Mouse (Mus musculus): Measurements from ENCODE around the gene Mical2. TPM values are rescaled to one million over a fixed set of nuclear protein-coding genes. Genes with fewer than 3 reads are reported as not detected.

Mical2 gene
- total and polyA plus RNA-seq, 3 experiments = not detected

- H3K4me2 ChIP-seq (ENCODE audit: insufficient read depth, low read depth, poor library complexity, severe bottlenecking) = no peak overlapping the region
- in situ Hi-C loops (cut with MboI; ENCODE audit: low pct_ligation_motif_present, low pct_unique_long_range_greater_than_20kb, low sequenced_read_pairs) = no loop called here
- dilution Hi-C loops (cut with MboI; ENCODE audit: extremely low pct_ligation_motif_present, extremely low pct_unique_long_range_greater_than_20kb, low sequenced_read_pairs) = no loop called here
Observed at GRCm38 (mm10) chr7:112289514-112289913, 63.9 kb downstream of the Mical2 start.

GRCm38 (mm10) chr7:112289990-112290389 lies 64.3 kb downstream of the Mical2 start:
- H3K27ac ChIP-seq (ENCODE audit: insufficient read depth, low read depth) = no peak overlapping the region
- H3K9me3 ChIP-seq (replicated peaks; ENCODE audit: low read length) = no peaks in the 10 kb centered on the region
- H3K79me2 ChIP-seq (replicated peaks; ENCODE audit: control insufficient read depth, extremely low read depth, insufficient read depth, poor library complexity, severe bottlenecking) = no peaks in the 10 kb centered on the region
- no peak overlapping the region for H3K4me2 ChIP-seq (ENCODE audit: insufficient read depth, low read depth, poor library complexity, severe bottlenecking)
- H3K4me1 ChIP-seq (ENCODE audit: control insufficient read depth in 1 of 2, insufficient read depth in 2 of 2) = no peaks in the 10 kb centered on the region
- no peak for DNase-seq (ENCODE audit: extremely low read depth)
- dilution Hi-C loops (cut with MboI; ENCODE audit: extremely low pct_ligation_motif_present, extremely low pct_unique_long_range_greater_than_20kb, low sequenced_read_pairs) (no loop called here), in situ Hi-C loops (cut with MboI; ENCODE audit: low pct_ligation_motif_present, low pct_unique_long_range_greater_than_20kb, low sequenced_read_pairs) (no loop called here)
- TF ChIP-seq NRF1 (IDR thresholded peaks at IDR 0.05; ENCODE audit: low read depth, low read length) = no peak
- TF ChIP-seq ELF1 (IDR thresholded peaks at IDR 0.05; ENCODE audit: low read depth, low read length) = no peak
- TF ChIP-seq ZNF384 (IDR thresholded peaks at IDR 0.05; ENCODE audit: low read depth, low read length) = no peak
- no peak for TF ChIP-seq ZKSCAN1 (IDR thresholded peaks at IDR 0.05; ENCODE audit: borderline replicate concordance, low read depth, low read length)
- no peak overlapping the region for H3K9ac ChIP-seq (ENCODE audit: insufficient read depth, low read depth)
- no peaks in the 10 kb centered on the region for H3K36me3 ChIP-seq (replicated peaks in 1 of 2; ENCODE audit: control insufficient read depth in 1 of 2, insufficient read depth in 1 of 2, low read length in 1 of 2)
- no peak overlapping the region for H3K4me3 ChIP-seq (replicated peaks in 1 of 3; ENCODE audit: low read depth in 2 of 3, low read length in 2 of 3, poor library complexity in 1 of 3)
- H3K27me3 ChIP-seq (replicated peaks) = peaks cover 57% of the 10 kb centered on the region

More at GRCm38 (mm10) chr7:112289514-112289913, 63.9 kb downstream of the Mical2 start:
- no peaks in the 10 kb centered on the region for H3K9me3 ChIP-seq (replicated peaks; ENCODE audit: low read length)
- no peak for TF ChIP-seq USF2 (conservative IDR thresholded peaks at IDR 0.05; ENCODE audit: low read depth, low read length)
- TF ChIP-seq IRF4 (IDR thresholded peaks at IDR 0.05; ENCODE audit: low read depth, low read length) = no peak
- no peak for TF ChIP-seq CTCF (conservative IDR thresholded peaks at IDR 0.05 in 1 of 2, IDR thresholded peaks at IDR 0.05 in 1 of 2; ENCODE audit: low read depth in 2 of 2, low read length in 2 of 2)
- no peak for TF ChIP-seq ELF1 (IDR thresholded peaks at IDR 0.05; ENCODE audit: low read depth, low read length)
- no peak for TF ChIP-seq BHLHE40 (IDR thresholded peaks at IDR 0.05; ENCODE audit: low read depth, low read length)
- TF ChIP-seq MAZ (IDR thresholded peaks at IDR 0.05; ENCODE audit: low read depth, low read length) = no peak
- no peak for TF ChIP-seq ZKSCAN1 (IDR thresholded peaks at IDR 0.05; ENCODE audit: borderline replicate concordance, low read depth, low read length)
- no peak for TF ChIP-seq ETS1 (conservative IDR thresholded peaks at IDR 0.05; ENCODE audit: low read depth, low read length)
- no peak for TF ChIP-seq SIN3A (IDR thresholded peaks at IDR 0.05; ENCODE audit: low read length)
- no peak for TF ChIP-seq MEF2A (IDR thresholded peaks at IDR 0.05; ENCODE audit: borderline replicate concordance, low read depth, low read length)
- no peak for TF ChIP-seq CHD1 (IDR thresholded peaks at IDR 0.05; ENCODE audit: low read depth, low read length)
- H3K9ac ChIP-seq (ENCODE audit: insufficient read depth, low read depth) = no peak overlapping the region
- no peaks in the 10 kb centered on the region for H3K36me3 ChIP-seq (replicated peaks in 1 of 2; ENCODE audit: control insufficient read depth in 1 of 2, insufficient read depth in 1 of 2, low read length in 1 of 2)
- H3K4me3 ChIP-seq (replicated peaks in 1 of 3; ENCODE audit: low read depth in 2 of 3, low read length in 2 of 3, poor library complexity in 1 of 3) = no peak overlapping the region
- H3K27me3 ChIP-seq (replicated peaks) = peaks cover 59% of the 10 kb centered on the region
- no peaks in the 10 kb centered on the region for H3K79me2 ChIP-seq (replicated peaks; ENCODE audit: control insufficient read depth, extremely low read depth, insufficient read depth, poor library complexity, severe bottlenecking)
- DNase-seq (ENCODE audit: extremely low read depth) = no peak
- no peaks in the 10 kb centered on the region for H3K4me1 ChIP-seq (ENCODE audit: control insufficient read depth in 1 of 2, insufficient read depth in 2 of 2)
- H3K27ac ChIP-seq (ENCODE audit: insufficient read depth, low read depth) = no peak overlapping the region

All from CH12.LX (cell line).